Mouse (Mus musculus): ENCODE results near the gene Pacrg. TPM values are rescaled to one million over a fixed set of nuclear protein-coding genes. Genes with fewer than 3 reads are reported as not detected.
A peak's percentile ranks its signal among the peaks of the same experiment; 100 is the strongest.

Gene Pacrg
- polyA plus RNA-seq, 1 experiment from 2014 or later, result 7.4 TPM

DNA sequence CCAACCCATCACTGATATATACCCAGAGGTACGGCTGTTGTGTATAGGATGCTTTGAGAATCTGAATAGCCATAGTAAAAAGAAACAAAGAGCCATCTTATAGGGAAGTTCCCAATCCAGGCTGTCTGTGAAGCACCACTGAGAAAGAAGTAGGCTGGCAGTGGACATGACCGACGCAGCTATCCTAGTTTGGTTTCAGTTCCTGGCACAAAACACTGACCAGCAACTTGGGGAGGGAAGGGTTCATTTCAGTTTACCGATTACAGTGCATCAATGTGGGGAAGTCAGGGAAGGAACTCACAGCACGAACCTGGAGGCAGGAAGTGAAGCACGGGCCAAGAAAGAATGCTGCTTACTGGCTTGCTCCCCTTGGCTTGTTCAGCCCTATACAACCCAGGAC is 456.7 kb downstream of the Pacrg start:
- WGBS, result 89% methylated on average over 6 of the region's 6 CpGs
- Histone ChIP-seq H3K9me3 (no peaks in the 10 kb centered on the region), H3K4me3 (replicated peaks) (no peak overlapping the region), H3K4me2 (no peak overlapping the region), H3K9ac (no peak overlapping the region), H3K36me3 (replicated peaks) (no peaks in the 10 kb centered on the region), H3K27me3 (peaks cover 4% of the 10 kb centered on the region; the same call in 1 of the 2 replicates), H3K4me1 (no peaks in the 10 kb centered on the region; the same call in 1 of the 2 replicates), H3K27ac (no peak overlapping the region)
- ATAC-seq (ENCODE audit: low FRiP score), result no peak

GRCm38 (mm10) chr17:10378467-10379175 is 461.5 kb downstream of the Pacrg start:
- no peak overlapping the region for H3K4me2 ChIP-seq
- H3K36me3 ChIP-seq (replicated peaks), result no peaks in the 10 kb centered on the region
- WGBS, result 85% methylated on average over 10 of the region's 10 CpGs
- no peak overlapping the region for H3K4me3 ChIP-seq (replicated peaks)
- H3K4me1 ChIP-seq, result peaks cover 10% of the 10 kb centered on the region
- H3K9ac ChIP-seq, result no peak overlapping the region
- H3K27ac ChIP-seq, result no peak overlapping the region
- peaks cover 4% of the 10 kb centered on the region; the same call in 1 of the 2 replicates for H3K27me3 ChIP-seq
- H3K9me3 ChIP-seq, result 0 out of 2 replicates have a peak, but pooled peaks cover 2% of the 10 kb centered on the region
- no peak for ATAC-seq (ENCODE audit: low FRiP score)

GRCm38 (mm10) chr17:10377606-10378005 is 462.5 kb downstream of the Pacrg start:
- WGBS, result 97% methylated on average over 2 of the region's 2 CpGs
- no peak for ATAC-seq (ENCODE audit: low FRiP score)
- no peak overlapping the region for H3K27ac ChIP-seq
- H3K4me3 ChIP-seq (replicated peaks), result no peak overlapping the region
- H3K9ac ChIP-seq, result no peak overlapping the region
- H3K27me3 ChIP-seq, result peaks cover 4% of the 10 kb centered on the region; the same call in 1 of the 2 replicates
- H3K36me3 ChIP-seq (replicated peaks), result no peaks in the 10 kb centered on the region
- H3K9me3 ChIP-seq, result 0 out of 2 replicates have a peak, but pooled peaks cover 2% of the 10 kb centered on the region
- no peak overlapping the region for H3K4me2 ChIP-seq
- peaks cover 12% of the 10 kb centered on the region for H3K4me1 ChIP-seq

- H3K27me3 ChIP-seq, result no peaks in the 10 kb centered on the region
- H3K27ac ChIP-seq, result 0 out of 2 replicates have a peak overlapping the region, but pooled peaks have one; percentile 3
- H3K9me3 ChIP-seq, result 0 out of 2 replicates have a peak, but pooled peaks cover 2% of the 10 kb centered on the region
- no peak overlapping the region for H3K4me3 ChIP-seq (replicated peaks)
- H3K4me1 ChIP-seq, result peaks cover 16% of the 10 kb centered on the region
- no peak overlapping the region for H3K4me2 ChIP-seq
- WGBS, result 18% methylated on average over 7 of the region's 7 CpGs
- no peak for ATAC-seq (ENCODE audit: low FRiP score)
- H3K36me3 ChIP-seq (replicated peaks), result no peaks in the 10 kb centered on the region
- H3K9ac ChIP-seq, result no peak overlapping the region
Observed at GRCm38 (mm10) chr17:10374316-10374715, 465.8 kb downstream of the Pacrg start.

- H3K4me1 ChIP-seq, result peaks cover 16% of the 10 kb centered on the region
- no peak overlapping the region for H3K4me3 ChIP-seq (replicated peaks)
- 0 out of 2 replicates have a peak, but pooled peaks cover 2% of the 10 kb centered on the region for H3K9me3 ChIP-seq
- H3K27ac ChIP-seq, result 0 out of 2 replicates have a peak overlapping the region, but pooled peaks have one; percentile 3
- H3K4me2 ChIP-seq, result no peak overlapping the region
- no peaks in the 10 kb centered on the region for H3K36me3 ChIP-seq (replicated peaks)
- no peak overlapping the region for H3K9ac ChIP-seq
- 72% methylated on average over 3 of the region's 3 CpGs for WGBS
- peak; percentile 53; the same call in 1 of the 2 replicates for ATAC-seq (ENCODE audit: low FRiP score)
- H3K27me3 ChIP-seq, result no peaks in the 10 kb centered on the region
Observed at GRCm38 (mm10) chr17:10373727-10374126, 466.4 kb downstream of the Pacrg start.

GRCm38 (mm10) chr17:10372001-10372785 is 467.9 kb downstream of the Pacrg start:
- H3K27ac ChIP-seq, result no peak overlapping the region
- 73% methylated on average over 18 of the region's 18 CpGs for WGBS
- H3K9ac ChIP-seq, result no peak overlapping the region
- H3K27me3 ChIP-seq, result no peaks in the 10 kb centered on the region
- no peaks in the 10 kb centered on the region for H3K36me3 ChIP-seq (replicated peaks)
- no peak overlapping the region for H3K4me3 ChIP-seq (replicated peaks)
- ATAC-seq (ENCODE audit: low FRiP score), result no peak
- no peak overlapping the region for H3K4me2 ChIP-seq
- 0 out of 2 replicates have a peak, but pooled peaks cover 2% of the 10 kb centered on the region for H3K9me3 ChIP-seq
- H3K4me1 ChIP-seq, result peaks cover 16% of the 10 kb centered on the region

DNA sequence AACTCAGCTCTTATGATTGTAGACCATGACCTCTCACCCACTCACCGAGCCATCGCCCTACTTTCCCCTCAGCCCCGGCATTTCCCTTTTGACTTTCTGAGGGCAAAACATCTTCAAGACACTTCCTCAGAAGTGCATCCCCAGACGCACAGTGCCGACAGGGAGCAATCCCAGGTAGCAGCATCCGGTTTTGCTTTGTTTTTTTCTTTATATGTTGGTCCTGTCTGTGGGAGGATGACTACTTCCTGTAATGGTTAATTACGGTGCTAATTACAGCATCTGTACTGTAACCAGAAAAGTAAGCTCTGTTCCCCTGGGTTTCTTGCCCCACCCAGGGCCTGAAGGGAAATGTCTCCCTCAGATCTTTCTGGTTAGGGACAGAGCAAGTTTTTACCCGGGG is 468.6 kb downstream of the Pacrg start:
- WGBS, result 73% methylated on average over 8 of the region's 8 CpGs

DNA sequence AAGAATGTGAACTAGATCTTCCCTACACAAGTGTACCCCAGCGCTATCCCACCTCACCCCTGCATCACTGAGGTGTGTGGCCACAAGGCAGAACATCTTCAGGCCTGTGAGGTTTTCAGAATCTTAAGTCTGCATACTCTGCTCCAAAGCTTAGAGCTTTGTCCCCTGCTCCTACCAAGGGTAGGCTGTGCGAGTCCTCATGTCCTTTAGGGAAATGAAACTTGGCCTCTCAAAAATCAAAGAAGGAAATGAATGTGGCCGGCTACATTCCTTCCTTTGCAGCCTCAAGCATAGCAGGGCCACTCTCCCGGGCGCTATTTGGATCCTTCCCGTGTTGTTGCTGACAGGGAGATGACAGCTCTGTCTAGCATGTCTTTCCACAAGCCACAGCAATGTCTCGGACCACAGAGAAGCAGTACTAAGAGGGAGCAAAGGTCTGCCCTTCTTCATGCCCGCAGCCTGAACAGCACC is 469.4 kb downstream of the Pacrg start:
- H3K27ac ChIP-seq, result no peak overlapping the region

More for the DNA sequence above, 468.6 kb downstream of the Pacrg start:
- no peaks in the 10 kb centered on the region for H3K36me3 ChIP-seq (replicated peaks)
- H3K4me2 ChIP-seq, result no peak overlapping the region
- peaks cover 16% of the 10 kb centered on the region for H3K4me1 ChIP-seq
- 0 out of 2 replicates have a peak, but pooled peaks cover 2% of the 10 kb centered on the region for H3K9me3 ChIP-seq
- no peaks in the 10 kb centered on the region for H3K27me3 ChIP-seq
- H3K4me3 ChIP-seq (replicated peaks), result no peak overlapping the region
- no peak overlapping the region for H3K9ac ChIP-seq
- no peak overlapping the region for H3K27ac ChIP-seq
- ATAC-seq (ENCODE audit: low FRiP score), result no peak

GRCm38 (mm10) chr17:10369961-10370659 is 470.0 kb downstream of the Pacrg start:
- Histone ChIP-seq H3K4me3 (replicated peaks) (no peak overlapping the region), H3K9me3 (0 out of 2 replicates have a peak, but pooled peaks cover 2% of the 10 kb centered on the region), H3K36me3 (replicated peaks) (no peaks in the 10 kb centered on the region), H3K4me2 (no peak overlapping the region), H3K9ac (no peak overlapping the region), H3K27ac (no peak overlapping the region), H3K27me3 (no peaks in the 10 kb centered on the region), H3K4me1 (peaks cover 20% of the 10 kb centered on the region)
- ATAC-seq (ENCODE audit: low FRiP score), result no peak
- 92% methylated on average over 13 of the region's 13 CpGs for WGBS

More for the DNA sequence above, 469.4 kb downstream of the Pacrg start:
- no peak for ATAC-seq (ENCODE audit: low FRiP score)
- Histone ChIP-seq H3K4me3 (replicated peaks) (no peak overlapping the region), H3K9ac (no peak overlapping the region), H3K4me1 (peaks cover 16% of the 10 kb centered on the region), H3K27me3 (no peaks in the 10 kb centered on the region), H3K36me3 (replicated peaks) (no peaks in the 10 kb centered on the region), H3K4me2 (no peak overlapping the region), H3K9me3 (0 out of 2 replicates have a peak, but pooled peaks cover 2% of the 10 kb centered on the region)
- 80% methylated on average over 8 of the region's 8 CpGs for WGBS

- no peak overlapping the region for H3K27ac ChIP-seq
- ATAC-seq (ENCODE audit: low FRiP score), result no peak
- peaks cover 8% of the 10 kb centered on the region; the same call in 1 of the 2 replicates for H3K4me1 ChIP-seq
- H3K4me2 ChIP-seq, result no peak overlapping the region
- no peak overlapping the region for H3K9ac ChIP-seq
- no peaks in the 10 kb centered on the region for H3K9me3 ChIP-seq
- no peaks in the 10 kb centered on the region for H3K27me3 ChIP-seq
- no peaks in the 10 kb centered on the region for H3K36me3 ChIP-seq (replicated peaks)
- WGBS, result 85% methylated on average over 5 of the region's 5 CpGs
- H3K4me3 ChIP-seq (replicated peaks), result no peak overlapping the region
Observed at GRCm38 (mm10) chr17:10367044-10367443, 473.1 kb downstream of the Pacrg start.

- Histone ChIP-seq H3K36me3 (replicated peaks) (no peaks in the 10 kb centered on the region), H3K9me3 (no peaks in the 10 kb centered on the region), H3K4me3 (replicated peaks) (no peak overlapping the region), H3K4me2 (no peak overlapping the region), H3K9ac (no peak overlapping the region), H3K4me1 (peaks cover 4% of the 10 kb centered on the region; the same call in 1 of the 2 replicates), H3K27me3 (no peaks in the 10 kb centered on the region), H3K27ac (no peak overlapping the region)
- no peak for ATAC-seq (ENCODE audit: low FRiP score)
- WGBS, result 91% methylated on average over 4 of the region's 4 CpGs
Observed at GRCm38 (mm10) chr17:10366577-10366976, 473.5 kb downstream of the Pacrg start.
